Mouse (Mus musculus) liver, postnatal 0 days (tissue): ENCODE data around the gene Hpse. TPM values are rescaled to one million over a fixed set of nuclear protein-coding genes. Genes with fewer than 3 reads are reported as not detected.

Experiments
- ATAC-seq: fragments of 200-750 bp; cut with Nextera tagmentation; 2 replicates; pipeline ENCODE4 v1.8.0; 2017; ENCODE audit warnings: mild to moderate bottlenecking, moderate library complexity
- DNase-seq: peaks from one replicate; pipeline ENCODE4 v3.0.0-alpha.2; 2016
- H3K27ac ChIP-seq: fragments of 300-500 bp; sonication (generic); 2 replicates; pipeline ENCODE4 v1.5.1; 2014; ENCODE audit warnings: antibody characterized with exemption, moderate library complexity, mild to moderate bottlenecking, low read depth
- H3K27me3 ChIP-seq: fragments of 300-500 bp; sonication (generic); 2 replicates; pipeline ENCODE4 v1.6.1; 2014; ENCODE audit warnings: low read length, control low read depth, mixed read lengths; ENCODE audit not compliant: insufficient read depth
- H3K36me3 ChIP-seq: fragments of 300-500 bp; sonication (generic); replicated peaks from 2 replicates; pipeline ENCODE4 v1.6.1; 2014; ENCODE audit warnings: mild to moderate bottlenecking, control low read depth, low read length, moderate library complexity, mixed read lengths; ENCODE audit not compliant: insufficient read depth
- H3K4me1 ChIP-seq: fragments of 300-500 bp; sonication (generic); 2 replicates; pipeline ENCODE4 v1.6.1; 2014; ENCODE audit warnings: antibody characterized with exemption, mild to moderate bottlenecking, control low read depth; ENCODE audit not compliant: insufficient read depth
- H3K4me2 ChIP-seq: fragments of 300-500 bp; sonication (generic); 2 replicates; pipeline ENCODE4 v1.6.1; 2014; ENCODE audit warnings: low read depth, mild to moderate bottlenecking, low read length, moderate library complexity, mixed read lengths
- H3K4me3 ChIP-seq: fragments of 300-500 bp; sonication (generic); 2 replicates; pipeline ENCODE4 v1.5.1; 2014; ENCODE audit warnings: low read depth, low read length
- H3K9ac ChIP-seq: fragments of 300-500 bp; sonication (generic); replicated peaks from 2 replicates; pipeline ENCODE4 v1.6.1; 2014; ENCODE audit warnings: mild to moderate bottlenecking, moderate library complexity
- H3K9me3 ChIP-seq: fragments of 300-500 bp; sonication (generic); 2 replicates; pipeline ENCODE4 v1.6.1; 2016; ENCODE audit warnings: mild to moderate bottlenecking, control low read depth, low read length, mixed read lengths
- CTCF ChIP-seq: sonication (generic); IDR thresholded peaks from 2 replicates; pipeline ENCODE4 v1.5.1; 2016; ENCODE audit warnings: antibody characterized with exemption, low read depth
- EP300 ChIP-seq: IDR thresholded peaks from 2 replicates; pipeline ENCODE4 v1.6.1; 2016; ENCODE audit warnings: antibody characterized with exemption, low read depth, mild to moderate bottlenecking
- WGBS: fragments of 180-500 bp; shearing (Covaris S2); extraction: QIAGEN DNeasy Blood & Tissue Kit; methylation state at CpG from one replicate; pipeline ENCODE4 v1.1.7; 2014; ENCODE audit not compliant: insufficient replicate concordance; 5-methylcytosine and 5-hydroxymethylcytosine counted together
- polyA plus RNA-seq: library from polyadenylated mRNA; unstranded; fragments of >200 nt; fragmentation: Nextera tagmentation; extraction: Ambion mirVana; gene quantifications from 2 replicates; pipeline ENCODE4 v1.2.1, GENCODE M21; 2015

Hpse gene
- polyA plus RNA-seq, 1 experiment from 2014 or later: 3.2 TPM

DNA sequence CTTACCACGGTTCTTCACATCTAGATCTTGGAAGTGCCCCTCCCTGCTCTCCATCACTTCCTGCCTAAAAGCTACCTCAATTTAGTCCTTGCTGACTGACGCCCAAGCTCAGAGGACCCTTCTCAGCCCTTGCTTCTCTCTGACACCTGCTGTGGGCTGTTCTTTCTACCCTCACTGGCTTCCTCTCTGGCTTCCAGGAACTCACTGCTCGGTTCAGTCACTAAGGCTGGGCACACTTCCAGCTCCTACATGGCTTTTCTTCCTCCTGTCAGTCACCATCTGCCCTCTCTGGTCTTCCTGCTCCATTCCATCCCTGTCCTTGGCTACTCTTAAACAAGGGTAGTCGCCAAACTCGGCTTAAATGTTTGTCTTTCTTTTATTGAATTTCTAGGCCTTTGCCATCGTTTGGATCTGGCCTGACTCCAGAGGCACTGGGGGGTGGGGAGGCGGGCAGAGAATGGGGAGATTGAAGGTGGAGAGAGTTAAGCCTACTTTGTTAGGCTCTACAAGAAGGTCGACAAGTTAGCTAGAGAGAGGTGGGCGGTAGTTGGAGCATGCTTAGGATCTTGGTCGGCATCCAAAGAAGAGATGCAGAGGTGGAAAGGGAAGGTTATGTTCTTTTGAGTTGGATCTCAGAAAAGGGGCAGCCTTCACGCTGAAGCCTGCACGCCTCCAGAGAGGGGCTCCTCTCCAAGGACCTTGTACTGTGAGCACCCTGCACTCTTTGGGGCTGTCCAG is 76.1 kb downstream of the Hpse start:
- no peaks in the 10 kb centered on the region for H3K36me3 ChIP-seq
- TF ChIP-seq EP300: no peak
- no peaks in the 10 kb centered on the region for H3K27me3 ChIP-seq
- H3K9ac ChIP-seq: peak overlapping the region; percentile 23; the same call in 1 of the 2 replicates
- peak; percentile 28 for ATAC-seq
- no peaks in the 10 kb centered on the region for H3K9me3 ChIP-seq
- peaks cover 64% of the 10 kb centered on the region for H3K4me1 ChIP-seq
- 33% methylated on average over 12 of the region's 12 CpGs for whole genome bisulfite sequencing
- DNase-seq: peak; percentile 52
- peak overlapping the region; percentile 89 for H3K27ac ChIP-seq
- peak overlapping the region; percentile 3; the same call in 1 of the 2 replicates for H3K4me3 ChIP-seq
- H3K4me2 ChIP-seq: peak overlapping the region; percentile 62

GRCm38 (mm10) chr5:100642316-100642715 is 77.2 kb downstream of the Hpse start:
- TF ChIP-seq EP300 (no peak), CTCF (no peak)

DNA sequence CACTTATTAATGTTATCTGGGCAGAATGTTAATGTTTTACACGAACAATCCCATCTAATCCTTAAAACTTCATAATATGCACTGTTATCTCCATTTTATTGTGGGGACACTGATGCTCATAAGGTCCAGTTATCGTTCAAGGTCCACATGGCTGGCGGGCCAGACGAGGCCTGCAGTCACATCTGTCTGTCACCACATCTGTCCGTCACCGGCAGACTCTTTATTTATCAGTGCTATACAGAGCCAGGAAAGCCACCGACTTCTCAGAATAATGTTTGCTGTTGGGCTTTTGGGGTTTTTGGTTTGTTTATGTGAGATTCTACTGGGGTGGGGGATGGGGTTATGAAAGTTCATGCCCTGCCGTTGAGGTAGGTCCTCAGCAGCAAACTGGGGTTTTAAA is 81.0 kb downstream of the Hpse start:
- no peak overlapping the region for H3K4me3 ChIP-seq
- TF ChIP-seq CTCF (no peak), EP300 (peak; percentile 97)
- 40% methylated on average over 8 of the region's 8 CpGs for WGBS
- DNase-seq: no peak
- H3K27me3 ChIP-seq: no peaks in the 10 kb centered on the region
- H3K9ac ChIP-seq: no peak overlapping the region
- H3K36me3 ChIP-seq: no peaks in the 10 kb centered on the region
- peak overlapping the region; percentile 79 for H3K27ac ChIP-seq
- H3K4me1 ChIP-seq: peaks cover 66% of the 10 kb centered on the region
- ATAC-seq: peak; percentile 83
- H3K4me2 ChIP-seq: no peak overlapping the region
- H3K9me3 ChIP-seq: no peaks in the 10 kb centered on the region

More at GRCm38 (mm10) chr5:100642316-100642715, 77.2 kb downstream of the Hpse start:
- no peak overlapping the region for H3K27ac ChIP-seq
- no peak overlapping the region for H3K4me3 ChIP-seq
- no peaks in the 10 kb centered on the region for H3K9me3 ChIP-seq
- no peaks in the 10 kb centered on the region for H3K36me3 ChIP-seq
- H3K4me1 ChIP-seq: peaks cover 65% of the 10 kb centered on the region
- no peaks in the 10 kb centered on the region for H3K27me3 ChIP-seq
- ATAC-seq (no peak), DNase-seq (no peak)
- no peak overlapping the region for H3K4me2 ChIP-seq
- no peak overlapping the region for H3K9ac ChIP-seq
- 56% methylated on average over 5 of the region's 5 CpGs for WGBS

- TF ChIP-seq CTCF (peak; percentile 34), EP300 (0 out of 2 replicates have a peak, but pooled peaks have one; percentile 23)
- H3K4me2 ChIP-seq: peak overlapping the region; percentile 44
- H3K4me1 ChIP-seq: peaks cover 61% of the 10 kb centered on the region
- H3K27ac ChIP-seq: peak overlapping the region; percentile 79
- peak overlapping the region; percentile 12; the same call in 1 of the 2 replicates for H3K9ac ChIP-seq
- H3K27me3 ChIP-seq: no peaks in the 10 kb centered on the region
- no peaks in the 10 kb centered on the region for H3K9me3 ChIP-seq
- 40% methylated on average over 8 of the region's 8 CpGs for WGBS
- H3K36me3 ChIP-seq: no peaks in the 10 kb centered on the region
- no peak overlapping the region for H3K4me3 ChIP-seq
- ATAC-seq: peak; percentile 61
- DNase-seq: peak; percentile 43
Measured at GRCm38 (mm10) chr5:100636794-100637544, 82.5 kb downstream of the Hpse start.

- no peaks in the 10 kb centered on the region for H3K27me3 ChIP-seq
- peak overlapping the region; percentile 79 for H3K27ac ChIP-seq
- H3K4me1 ChIP-seq: peaks cover 59% of the 10 kb centered on the region
- no peaks in the 10 kb centered on the region for H3K9me3 ChIP-seq
- ATAC-seq (0 out of 2 replicates have a peak, but pooled peaks have one; percentile 14), DNase-seq (no peak)
- peak overlapping the region; percentile 0; the same call in 1 of the 2 replicates for H3K4me2 ChIP-seq
- H3K36me3 ChIP-seq: no peaks in the 10 kb centered on the region
- no peak overlapping the region for H3K4me3 ChIP-seq
- H3K9ac ChIP-seq: peak overlapping the region; percentile 36; the same call in 1 of the 2 replicates
- 50% methylated on average over 4 of the region's 4 CpGs for WGBS
- TF ChIP-seq EP300 (peak; percentile 59; the same call in 1 of the 2 replicates), CTCF (no peak)
Measured at GRCm38 (mm10) chr5:100635908-100636307, 83.6 kb downstream of the Hpse start.

- H3K27ac ChIP-seq: peak overlapping the region; percentile 79
- DNase-seq (no peak), ATAC-seq (no peak)
- no peaks in the 10 kb centered on the region for H3K9me3 ChIP-seq
- H3K9ac ChIP-seq: no peak overlapping the region
- no peaks in the 10 kb centered on the region for H3K36me3 ChIP-seq
- no peaks in the 10 kb centered on the region for H3K27me3 ChIP-seq
- 54% methylated on average over 8 of the region's 8 CpGs for WGBS
- peaks cover 58% of the 10 kb centered on the region for H3K4me1 ChIP-seq
- no peak overlapping the region for H3K4me3 ChIP-seq
- TF ChIP-seq EP300 (no peak), CTCF (no peak)
- peak overlapping the region; percentile 30 for H3K4me2 ChIP-seq
Measured at GRCm38 (mm10) chr5:100634885-100635478, 84.5 kb downstream of the Hpse start.
